Mouse (Mus musculus): ENCODE results near the gene Ccdc120. TPM values are rescaled to one million over a fixed set of nuclear protein-coding genes. Genes with fewer than 3 reads are reported as not detected.

The Ccdc120 gene
- total RNA-seq (2014; fragmentation: Nextera tagmentation) (not detected in 2 replicates), total RNA-seq (2017) (0.04 and 0.21 TPM in 2 replicates)

- peak; percentile 59 for ATAC-seq (replicated peaks; ENCODE audit: poor library complexity, severe bottlenecking)
These were observed at the start of gene Ccdc120 for GRCm38 (mm10) chrX:7750432-7751116. Ccdc120 (minus strand) TSS chrX:7750905.

DNA sequence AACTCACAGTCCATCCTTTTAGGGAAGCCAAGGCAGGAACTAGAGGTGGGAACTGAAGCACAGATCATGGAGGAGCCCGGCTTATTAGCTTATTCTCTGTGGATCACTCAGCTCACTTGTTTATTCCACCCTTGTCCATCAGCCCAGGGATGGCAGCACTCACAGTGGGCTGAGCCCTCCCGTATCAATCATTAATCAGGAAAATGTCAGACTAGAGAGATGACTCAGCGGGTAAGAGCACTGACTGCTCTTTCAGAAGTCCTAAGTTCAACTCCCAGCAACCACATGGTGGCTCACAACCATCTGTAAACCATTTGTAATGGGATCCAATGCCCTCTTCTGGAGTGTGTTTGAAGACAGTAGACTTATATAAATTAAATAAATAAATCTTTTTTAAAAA, 46.6 kb upstream of the Ccdc120 start:
- ATAC-seq (replicated peaks; ENCODE audit: poor library complexity, severe bottlenecking) = no peak

GRCm38 (mm10) chrX:7795016-7795415, 44.3 kb upstream of the Ccdc120 start:
- ATAC-seq (replicated peaks; ENCODE audit: poor library complexity, severe bottlenecking) = 0 out of 2 replicates have a peak, but pooled peaks have one; percentile 44

DNA sequence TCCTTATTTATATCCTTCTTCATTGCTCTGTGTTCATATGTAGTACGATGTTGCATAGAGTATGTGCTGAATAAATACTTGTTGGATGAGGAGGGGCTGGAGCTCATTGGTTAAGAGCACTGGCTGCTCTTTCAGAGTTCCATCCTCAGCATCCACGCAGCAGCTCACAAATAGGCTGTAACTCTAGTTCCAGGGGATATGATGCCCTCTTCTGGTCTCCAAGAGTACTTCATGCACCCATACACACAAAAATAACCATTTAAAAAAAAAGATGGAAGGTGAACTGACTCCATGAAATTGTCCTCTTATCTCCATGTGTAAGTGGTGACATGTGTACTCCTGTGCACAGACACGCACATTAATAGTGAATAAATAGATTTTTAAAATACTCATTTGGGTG, 42.7 kb upstream of the Ccdc120 start:
- 0 out of 2 replicates have a peak, but pooled peaks have one; percentile 25 for ATAC-seq (replicated peaks; ENCODE audit: poor library complexity, severe bottlenecking)

- ATAC-seq (replicated peaks; ENCODE audit: poor library complexity, severe bottlenecking) = no peak
These were observed 39.6 kb upstream of the Ccdc120 start for GRCm38 (mm10) chrX:7790309-7790708.

- ATAC-seq (replicated peaks; ENCODE audit: poor library complexity, severe bottlenecking) = peak; percentile 92
These were observed 38.9 kb upstream of the Ccdc120 start, which contains the start of gene Gripap1 for GRCm38 (mm10) chrX:7789542-7790136. Gripap1 (plus strand) TSS chrX:7789765.

DNA sequence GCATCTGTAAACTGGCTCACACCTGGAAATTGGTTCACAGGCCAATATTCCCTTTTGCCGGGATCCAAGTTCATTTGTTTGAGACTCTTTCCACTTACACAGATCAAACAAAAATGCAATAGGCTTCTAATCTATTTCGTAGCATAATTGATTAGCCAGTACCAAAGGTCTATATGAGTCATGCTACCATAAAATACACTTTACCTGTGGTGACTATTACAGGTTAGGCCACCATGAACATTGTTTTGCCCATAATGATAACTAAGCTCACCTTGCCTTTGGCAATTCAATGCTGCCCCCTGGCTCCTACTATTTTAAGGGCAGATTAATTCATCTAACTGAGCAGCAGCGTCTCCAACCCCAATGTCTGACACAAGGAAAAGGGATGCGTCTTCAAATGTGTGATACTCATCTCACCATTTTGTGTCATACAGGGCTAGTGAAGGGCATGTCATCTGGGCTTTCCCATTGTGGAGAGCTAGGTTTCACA, 31.9 kb upstream of the Ccdc120 start:
- no peak for ATAC-seq (replicated peaks; ENCODE audit: poor library complexity, severe bottlenecking)

- ATAC-seq (replicated peaks; ENCODE audit: poor library complexity, severe bottlenecking) = no peak
These were observed 28.6 kb upstream of the Ccdc120 start for GRCm38 (mm10) chrX:7779294-7779693.

DNA sequence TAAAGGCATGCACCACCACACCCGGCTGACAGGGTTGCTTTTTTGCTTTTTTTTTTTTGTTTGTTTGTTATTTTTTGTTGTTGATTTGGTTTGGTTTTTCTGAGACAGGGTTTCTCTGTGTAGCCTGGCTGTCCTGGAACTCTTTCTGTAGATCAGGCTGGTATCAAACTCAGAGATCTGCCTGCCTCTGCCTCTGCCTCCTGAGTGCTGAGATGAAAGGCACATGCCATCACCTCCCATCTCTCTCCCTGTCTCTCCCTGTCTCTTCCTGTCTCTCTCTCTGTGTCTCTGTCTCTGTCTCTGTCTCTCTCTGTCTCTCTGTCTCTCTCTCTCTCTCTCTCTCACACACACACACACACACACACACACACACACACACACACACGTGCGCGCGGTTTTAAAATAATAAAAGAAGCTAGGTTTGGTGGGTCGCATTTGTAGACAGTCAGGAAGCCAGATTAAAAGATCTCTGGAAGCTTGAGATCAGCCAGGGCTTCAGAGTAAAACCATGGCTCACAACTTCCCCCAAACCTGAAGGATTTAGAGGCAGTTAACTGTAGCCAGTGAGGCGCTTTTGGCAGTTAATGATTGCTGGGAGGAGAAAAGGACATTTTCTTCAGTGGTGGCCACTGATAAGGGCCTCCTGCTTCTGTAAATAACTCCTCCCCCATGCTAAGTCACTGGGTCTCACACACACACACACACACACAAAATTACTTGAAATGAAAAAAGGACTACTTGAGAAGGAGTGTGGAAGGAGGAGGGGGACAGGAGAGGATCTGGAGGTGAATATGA, 27.9 kb upstream of the Ccdc120 start:
- no peak for ATAC-seq (replicated peaks; ENCODE audit: poor library complexity, severe bottlenecking)

GRCm38 (mm10) chrX:7776329-7777082, 25.8 kb upstream of the Ccdc120 start:
- peak; percentile 88 for ATAC-seq (replicated peaks; ENCODE audit: poor library complexity, severe bottlenecking)

- ATAC-seq (replicated peaks; ENCODE audit: poor library complexity, severe bottlenecking) = no peak
These were observed 24.9 kb upstream of the Ccdc120 start for GRCm38 (mm10) chrX:7775501-7776205.

DNA sequence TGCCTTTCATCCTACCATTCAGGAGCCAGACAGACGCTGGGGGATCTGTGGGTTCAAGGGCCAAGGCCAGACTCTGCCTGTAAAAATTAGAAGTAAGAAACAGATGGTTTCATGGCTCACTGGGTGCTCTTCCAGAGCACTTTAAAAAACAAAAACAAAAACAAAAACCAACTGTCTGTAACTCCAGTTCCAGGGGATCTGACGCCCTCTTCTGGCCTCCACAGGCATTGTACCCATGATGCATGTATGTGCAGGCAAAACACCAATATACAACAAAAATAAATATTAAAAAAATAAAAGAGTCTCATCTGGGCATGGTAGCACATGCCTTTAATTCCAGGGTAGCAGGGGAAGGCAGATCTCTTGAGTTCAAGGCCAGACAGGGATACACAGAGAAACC, 22.1 kb upstream of the Ccdc120 start:
- no peak for ATAC-seq (replicated peaks; ENCODE audit: poor library complexity, severe bottlenecking)

- ATAC-seq (replicated peaks; ENCODE audit: poor library complexity, severe bottlenecking) = no peak
These were observed 18.8 kb upstream of the Ccdc120 start for GRCm38 (mm10) chrX:7769302-7770017.

DNA sequence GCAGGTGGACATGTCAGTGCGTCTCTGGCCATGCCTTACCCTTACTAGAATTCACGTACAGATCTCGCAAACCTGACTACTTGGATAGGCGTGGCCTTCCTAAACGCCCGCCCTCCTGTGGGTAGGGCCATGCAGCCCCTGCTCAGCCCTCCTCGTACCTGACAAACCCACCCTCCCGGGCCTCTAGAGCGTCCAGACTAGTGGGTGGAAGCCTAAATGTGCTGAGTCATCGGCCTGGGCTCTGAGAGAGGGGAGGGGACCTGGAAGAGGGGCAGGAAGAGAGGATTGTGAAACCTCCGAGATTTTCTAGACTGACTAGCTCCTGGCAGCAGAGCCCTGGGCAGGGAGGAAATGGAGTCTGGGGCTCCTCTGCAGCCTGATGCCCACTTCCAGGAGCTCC, 15.1 kb upstream of the Ccdc120 start:
- ATAC-seq (replicated peaks; ENCODE audit: poor library complexity, severe bottlenecking) = peak; percentile 42

DNA sequence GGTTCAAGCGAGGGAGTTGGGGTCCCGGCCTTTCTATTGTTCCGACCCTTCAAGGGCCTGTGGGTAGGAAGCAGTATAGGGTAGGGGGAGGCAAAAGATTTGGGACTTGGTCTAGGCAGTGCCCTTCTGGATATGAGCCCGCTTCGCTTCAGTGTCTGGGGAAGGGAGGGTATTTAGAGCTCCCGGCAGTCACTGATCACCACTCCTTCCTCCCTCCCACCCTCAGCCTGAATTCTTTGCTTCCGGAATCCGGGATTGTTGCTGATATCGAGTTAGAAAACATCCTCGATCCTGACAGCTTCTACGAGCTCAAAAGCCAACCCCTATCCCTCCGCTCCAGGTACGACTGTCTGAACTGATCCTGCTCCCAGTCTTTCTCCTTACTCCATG, 14.6 kb upstream of the Ccdc120 start:
- ATAC-seq (replicated peaks; ENCODE audit: poor library complexity, severe bottlenecking) = no peak

DNA sequence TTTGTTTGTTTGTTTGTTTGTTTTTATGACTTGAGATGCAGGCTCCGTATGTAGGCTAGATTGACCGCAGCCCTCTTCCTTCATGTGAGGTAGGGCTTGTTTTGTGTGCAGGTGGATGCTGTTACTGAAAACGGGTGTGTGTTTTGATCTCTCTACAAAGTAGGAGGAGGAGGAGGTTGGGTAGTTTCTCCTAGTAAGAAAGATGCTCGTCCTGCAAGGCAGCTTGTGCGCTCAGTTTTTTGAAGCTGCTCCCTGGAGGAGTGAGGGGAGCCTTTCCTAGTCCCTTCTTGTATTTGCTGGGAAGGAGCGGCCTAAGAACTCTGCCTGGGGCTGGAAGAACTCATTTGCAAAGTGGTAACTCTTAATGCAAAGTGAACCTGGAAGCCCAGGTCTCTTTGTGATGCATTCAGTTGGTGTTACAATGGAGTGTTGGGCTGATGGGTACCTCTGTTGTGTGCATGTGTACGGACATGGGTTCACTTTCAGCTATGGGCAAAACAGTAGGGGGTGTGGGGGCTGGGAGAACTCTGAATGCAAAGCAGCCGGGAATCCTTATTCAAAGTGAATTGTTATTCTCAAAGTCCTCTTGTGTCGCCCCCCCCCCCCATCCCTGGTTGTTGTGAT, 14.1 kb upstream of the Ccdc120 start:
- ATAC-seq (replicated peaks; ENCODE audit: poor library complexity, severe bottlenecking) = no peak

GRCm38 (mm10) chrX:7763631-7764393, 13.1 kb upstream of the Ccdc120 start:
- peak; percentile 51 for ATAC-seq (replicated peaks; ENCODE audit: poor library complexity, severe bottlenecking)

DNA sequence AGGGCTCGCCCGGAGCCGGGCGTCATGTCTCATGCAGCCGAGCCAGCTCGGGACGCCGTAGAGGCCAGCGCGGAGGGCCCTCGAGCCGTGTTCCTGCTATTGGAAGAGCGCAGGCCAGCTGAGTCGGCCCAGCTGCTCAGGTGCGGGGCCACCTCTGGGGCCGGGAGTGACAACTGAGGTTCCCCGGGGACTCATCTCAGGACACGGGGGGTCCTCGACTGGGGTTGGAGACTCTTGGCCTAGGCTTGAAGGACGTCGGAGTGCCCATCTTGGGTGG, 12.2 kb upstream of the Ccdc120 start:
- ATAC-seq (replicated peaks; ENCODE audit: poor library complexity, severe bottlenecking) = no peak

Data from granulocyte monocyte progenitor cell, adult 5-6 weeks (primary cell).